Mouse (Mus musculus) gonadal fat pad, adult 2 months (tissue): ENCODE results near the gene Rbm38. TPM values are rescaled to one million over a fixed set of nuclear protein-coding genes. Genes with fewer than 3 reads are reported as not detected.

ENCODE experiments used
- DNase-seq: peaks from one replicate; pipeline ENCODE4 v3.0.0-alpha.2; 2012; ENCODE audit warnings: low read depth
- polyA plus RNA-seq: library from polyadenylated mRNA; depleted of rRNA; stranded (reverse); fragments of >200 nt; gene quantifications from 2 replicates; pipeline ENCODE4 v1.2.3, GENCODE M21; 2012; rRNA removed

The Rbm38 gene
- 52.4 and 56.0 TPM in 2 replicates for polyA plus RNA-seq

- no peak for DNase-seq
Measured at GRCm38 (mm10) chr2:173020430-173020829, at the start of gene Rbm38. Gene Rbm38 (plus strand): TSS chr2:173020498.

GRCm38 (mm10) chr2:172971865-172972264, 48.4 kb upstream of the Rbm38 start:
- no peak for DNase-seq

GRCm38 (mm10) chr2:172973806-172974565, 46.3 kb upstream of the Rbm38 start:
- DNase-seq, result no peak

- DNase-seq, result no peak
Measured at GRCm38 (mm10) chr2:172974701-172975100, 45.6 kb upstream of the Rbm38 start.

GRCm38 (mm10) chr2:172975159-172975558, 45.1 kb upstream of the Rbm38 start:
- DNase-seq, result no peak

- no peak for DNase-seq
Measured at GRCm38 (mm10) chr2:172976661-172977238, 43.5 kb upstream of the Rbm38 start.

- no peak for DNase-seq
Measured at GRCm38 (mm10) chr2:172977409-172978130, 42.7 kb upstream of the Rbm38 start, which contains the start of gene Spo11. Gene Spo11 (plus strand): TSS chr2:172977700.

GRCm38 (mm10) chr2:172978131-172978633, 42.1 kb upstream of the Rbm38 start:
- DNase-seq, result no peak

- no peak for DNase-seq
Measured at GRCm38 (mm10) chr2:172979666-172980345, 40.5 kb upstream of the Rbm38 start.

GRCm38 (mm10) chr2:172982776-172983561, 37.3 kb upstream of the Rbm38 start:
- DNase-seq, result no peak

- DNase-seq, result no peak
Measured at GRCm38 (mm10) chr2:172990161-172990560, 30.1 kb upstream of the Rbm38 start.

- DNase-seq, result no peak
Measured at GRCm38 (mm10) chr2:172996207-172996606, 24.1 kb upstream of the Rbm38 start.

GRCm38 (mm10) chr2:172997748-172998147, 22.6 kb upstream of the Rbm38 start:
- no peak for DNase-seq

GRCm38 (mm10) chr2:172998478-172998877, 21.8 kb upstream of the Rbm38 start:
- DNase-seq, result no peak

GRCm38 (mm10) chr2:172999630-173000284, 20.5 kb upstream of the Rbm38 start, which contains the start of gene Rae1:
Gene Rae1 (plus strand): TSS chr2:173000117.
- peak; percentile 54 for DNase-seq

GRCm38 (mm10) chr2:173000285-173000652, 20.0 kb upstream of the Rbm38 start:
- no peak for DNase-seq

GRCm38 (mm10) chr2:173000921-173001320, 19.4 kb upstream of the Rbm38 start:
- no peak for DNase-seq

GRCm38 (mm10) chr2:173003737-173004136, 16.6 kb upstream of the Rbm38 start:
- DNase-seq, result no peak

- DNase-seq, result no peak
Measured at GRCm38 (mm10) chr2:173010220-173010717, 10.0 kb upstream of the Rbm38 start.

GRCm38 (mm10) chr2:173011440-173011839, 8.9 kb upstream of the Rbm38 start:
- no peak for DNase-seq
